Mouse (Mus musculus) MEL (cell line): Measurements from ENCODE around the gene Naa60. TPM values are rescaled to one million over a fixed set of nuclear protein-coding genes. Genes with fewer than 3 reads are reported as not detected.

ENCODE experiments used
- DNase-seq: peaks from one replicate; pipeline ENCODE4 v3.0.0; 2011; ENCODE audit warnings: low read depth, low spot score
- H3K27ac ChIP-seq: 2 replicates; pipeline ENCODE4 v1.5.1; 2012; ENCODE audit warnings: low read depth, mild to moderate bottlenecking, control low read depth, low read length, moderate library complexity; ENCODE audit not compliant: control insufficient read depth
- H3K27me3 ChIP-seq, 2 experiments: fragments of 150-350 bp in 1 of 2; sonication (generic) in 1 of 2; 2 replicates each; pipeline ENCODE4 v1.6.1; 2012; ENCODE audit warnings: low read length in 2 of 2, mild to moderate bottlenecking in 2 of 2, improper control_type of control experiment in 1 of 2, moderate library complexity in 1 of 2; ENCODE audit not compliant: insufficient read depth in 2 of 2, control insufficient read depth in 1 of 2
- H3K36me3 ChIP-seq, 2 experiments: 2 replicates each; pipeline ENCODE4 v1.6.1; 2012 to 2014; ENCODE audit warnings: low read length in 2 of 2, improper control_type of control experiment in 1 of 2, inconsistent platforms in 1 of 2, mild to moderate bottlenecking in 1 of 2; ENCODE audit not compliant: insufficient read depth in 2 of 2, control insufficient read depth in 1 of 2
- H3K4me1 ChIP-seq, 2 experiments: fragments of 150-350 bp in 1 of 2; sonication (generic) in 1 of 2; 2 replicates each; pipeline ENCODE4 v1.6.1; 2012; ENCODE audit warnings: low read length in 2 of 2, improper control_type of control experiment in 1 of 2, mild to moderate bottlenecking in 1 of 2; ENCODE audit not compliant: insufficient read depth in 2 of 2, control insufficient read depth in 1 of 2
- H3K4me3 ChIP-seq, 2 experiments: fragments of 150-350 bp in 1 of 2; sonication (generic) in 1 of 2; 2 replicates each; pipeline ENCODE4 v1.5.1; 2012; ENCODE audit warnings: low read depth in 2 of 2, low read length in 2 of 2, mild to moderate bottlenecking in 2 of 2, moderate library complexity in 2 of 2, control low read depth in 1 of 2, improper control_type of control experiment in 1 of 2; ENCODE audit not compliant: control insufficient read depth in 1 of 2, insufficient read depth in 1 of 2
- H3K79me2 ChIP-seq: 2 replicates; pipeline ENCODE4 v1.6.1; 2012; ENCODE audit warnings: mild to moderate bottlenecking, low read length, moderate library complexity; ENCODE audit not compliant: control insufficient read depth, poor library complexity, insufficient read depth
- H3K9ac ChIP-seq: 2 replicates; pipeline ENCODE4 v1.6.1; 2012; ENCODE audit warnings: low read depth, mild to moderate bottlenecking, control low read depth, low read length, moderate library complexity; ENCODE audit not compliant: control insufficient read depth, poor library complexity, severe bottlenecking
- H3K9me3 ChIP-seq: fragments of 150-350 bp; sonication (generic); replicated peaks from 2 replicates; pipeline ENCODE4 v1.6.1; 2012; ENCODE audit warnings: mild to moderate bottlenecking, low read length, improper control_type of control experiment, moderate library complexity; ENCODE audit not compliant: insufficient read depth
- BHLHE40 ChIP-seq: IDR thresholded peaks from 2 replicates; pipeline ENCODE4 v1.6.1; 2012; ENCODE audit warnings: low read depth, mild to moderate bottlenecking, inconsistent platforms, low read length, improper control_type of control experiment, borderline replicate concordance
- CHD1 ChIP-seq: IDR thresholded peaks from 2 replicates; pipeline ENCODE4 v1.6.1; 2012; ENCODE audit warnings: low read depth, mild to moderate bottlenecking, inconsistent platforms, low read length, improper control_type of control experiment
- CHD2 ChIP-seq: IDR thresholded peaks from 2 replicates; pipeline ENCODE4 v1.6.1; 2011; ENCODE audit warnings: low read length, improper control_type of control experiment
- E2F4 ChIP-seq: IDR thresholded peaks from 2 replicates; pipeline ENCODE4 v1.6.1; 2011; ENCODE audit warnings: low read depth, low read length, improper control_type of control experiment, borderline replicate concordance
- ETS1 ChIP-seq: IDR thresholded peaks from 2 replicates; pipeline ENCODE4 v1.6.1; 2012; ENCODE audit warnings: low read depth, mild to moderate bottlenecking, inconsistent platforms, low read length, improper control_type of control experiment, moderate library complexity
- GATA1 ChIP-seq: IDR thresholded peaks from 2 replicates; pipeline ENCODE4 v1.6.1; 2011; ENCODE audit warnings: low read depth, low read length, improper control_type of control experiment
- HCFC1 ChIP-seq: IDR thresholded peaks from 2 replicates; pipeline ENCODE4 v1.6.1; 2012; ENCODE audit warnings: low read depth, mild to moderate bottlenecking, inconsistent platforms, low read length, improper control_type of control experiment, moderate library complexity
- KAT2A ChIP-seq: conservative IDR thresholded peaks from 2 replicates; pipeline ENCODE4 v1.6.1; 2012; ENCODE audit warnings: low read depth, low read length, improper control_type of control experiment, inconsistent platforms
- MAFK ChIP-seq: IDR thresholded peaks from 2 replicates; pipeline ENCODE4 v1.6.1; 2011; ENCODE audit warnings: low read depth, mild to moderate bottlenecking, low read length, improper control_type of control experiment, borderline replicate concordance
- MAX ChIP-seq: IDR thresholded peaks from 2 replicates; pipeline ENCODE4 v1.6.1; 2011; ENCODE audit warnings: low read length, improper control_type of control experiment
- MAZ ChIP-seq: IDR thresholded peaks from 2 replicates; pipeline ENCODE4 v1.6.1; 2012; ENCODE audit warnings: low read depth, mild to moderate bottlenecking, inconsistent platforms, low read length, improper control_type of control experiment
- MEF2A ChIP-seq: IDR thresholded peaks from 2 replicates; pipeline ENCODE4 v1.6.1; 2014; ENCODE audit warnings: low read depth, mild to moderate bottlenecking, inconsistent platforms, low read length, improper control_type of control experiment; ENCODE audit not compliant: poor library complexity, insufficient replicate concordance, severe bottlenecking; ENCODE audit errors: extremely low read depth
- MYB ChIP-seq: IDR thresholded peaks from 2 replicates; pipeline ENCODE4 v1.6.1; 2011; ENCODE audit warnings: mild to moderate bottlenecking, low read depth, low read length, improper control_type of control experiment
- MYC ChIP-seq: IDR thresholded peaks from 2 replicates; pipeline ENCODE4 v1.6.1; 2011; ENCODE audit warnings: low read depth, mild to moderate bottlenecking, low read length, improper control_type of control experiment, moderate library complexity
- NELFE ChIP-seq: IDR thresholded peaks from 2 replicates; pipeline ENCODE4 v1.6.1; 2011; ENCODE audit warnings: low read depth, low read length, improper control_type of control experiment
- NRF1 ChIP-seq: IDR thresholded peaks from 2 replicates; pipeline ENCODE4 v1.6.1; 2014; ENCODE audit warnings: low read depth, mild to moderate bottlenecking, inconsistent platforms, low read length, improper control_type of control experiment, moderate library complexity; ENCODE audit not compliant: poor library complexity, insufficient read depth, severe bottlenecking
- POLR2A ChIP-seq, 2 experiments: IDR thresholded peaks; 2 replicates each; pipeline ENCODE4 v1.6.1; 2011 to 2012; ENCODE audit warnings: low read length in 2 of 2, mild to moderate bottlenecking in 2 of 2, control low read depth in 1 of 2, improper control_type of control experiment in 1 of 2, low read depth in 1 of 2, moderate library complexity in 1 of 2; ENCODE audit not compliant: control insufficient read depth in 1 of 2, insufficient read depth in 1 of 2, poor library complexity in 1 of 2
- POLR2AphosphoS2 ChIP-seq: IDR thresholded peaks from 2 replicates; pipeline ENCODE4 v1.6.1; 2011; ENCODE audit warnings: low read length, improper control_type of control experiment
- RAD21 ChIP-seq: IDR thresholded peaks from 2 replicates; pipeline ENCODE4 v1.6.1; 2011; ENCODE audit warnings: mild to moderate bottlenecking, low read depth, low read length, improper control_type of control experiment
- SIN3A ChIP-seq: IDR thresholded peaks from 2 replicates; pipeline ENCODE4 v1.6.1; 2012; ENCODE audit warnings: low read length, improper control_type of control experiment, inconsistent platforms
- SMC3 ChIP-seq: IDR thresholded peaks from 2 replicates; pipeline ENCODE4 v1.6.1; 2011; ENCODE audit warnings: low read depth, low read length, improper control_type of control experiment
- TAL1 ChIP-seq: IDR thresholded peaks from 2 replicates; pipeline ENCODE4 v1.6.1; 2012; ENCODE audit warnings: mild to moderate bottlenecking, inconsistent platforms, low read length, moderate library complexity, mixed read lengths
- TBP ChIP-seq: IDR thresholded peaks from 2 replicates; pipeline ENCODE4 v1.8.0; 2011; ENCODE audit warnings: low read depth, low read length, improper control_type of control experiment
- TCF12 ChIP-seq: IDR thresholded peaks from 2 replicates; pipeline ENCODE4 v1.6.1; 2014; ENCODE audit warnings: low read depth, mild to moderate bottlenecking, inconsistent platforms, low read length, improper control_type of control experiment, moderate library complexity
- USF2 ChIP-seq, 2 experiments: IDR thresholded peaks; 2 replicates each; pipeline ENCODE4 v1.6.1; 2011 to 2012; ENCODE audit warnings: improper control_type of control experiment in 2 of 2, low read length in 2 of 2, borderline replicate concordance in 1 of 2, inconsistent platforms in 1 of 2, low read depth in 1 of 2, mild to moderate bottlenecking in 1 of 2; ENCODE audit not compliant: insufficient read depth in 1 of 2
- ZC3H11A ChIP-seq: IDR thresholded peaks from 2 replicates; pipeline ENCODE4 v1.6.1; 2012; ENCODE audit warnings: low read depth, mild to moderate bottlenecking, inconsistent platforms, low read length, improper control_type of control experiment
- ZKSCAN1 ChIP-seq: IDR thresholded peaks from 2 replicates; pipeline ENCODE4 v1.6.1; 2012; ENCODE audit warnings: low read depth, mild to moderate bottlenecking, inconsistent platforms, low read length, improper control_type of control experiment, moderate library complexity
- ZMIZ1 ChIP-seq: IDR thresholded peaks from 2 replicates; pipeline ENCODE4 v1.6.1; 2012; ENCODE audit warnings: low read depth, mild to moderate bottlenecking, inconsistent platforms, low read length, improper control_type of control experiment, moderate library complexity
- polyA plus RNA-seq, 2 experiments: library from polyadenylated mRNA; stranded (reverse) in 1 of 2; unstranded in 1 of 2; fragments of >175 nt in 1 of 2; fragments of >200 nt in 1 of 2; gene quantifications; 2 replicates each; pipeline versions ENCODE4 v1.2.1 to v1.2.4; 2012; ENCODE audit warnings: low replicate concordance in 2 of 2, low read depth in 1 of 2; ENCODE audit not compliant: insufficient read length in 2 of 2, insufficient read depth in 1 of 2, missing spikeins in 1 of 2
- total RNA-seq: library from RNA; depleted of rRNA; stranded (reverse); fragments of 300-350 nt; gene quantifications from 2 replicates; pipeline ENCODE4 v1.2.3, GENCODE M21; 2012

Naa60 gene
- total and polyA plus RNA-seq, 3 experiments: 28.0 to 67.5 TPM; not detected in 1

DNA sequence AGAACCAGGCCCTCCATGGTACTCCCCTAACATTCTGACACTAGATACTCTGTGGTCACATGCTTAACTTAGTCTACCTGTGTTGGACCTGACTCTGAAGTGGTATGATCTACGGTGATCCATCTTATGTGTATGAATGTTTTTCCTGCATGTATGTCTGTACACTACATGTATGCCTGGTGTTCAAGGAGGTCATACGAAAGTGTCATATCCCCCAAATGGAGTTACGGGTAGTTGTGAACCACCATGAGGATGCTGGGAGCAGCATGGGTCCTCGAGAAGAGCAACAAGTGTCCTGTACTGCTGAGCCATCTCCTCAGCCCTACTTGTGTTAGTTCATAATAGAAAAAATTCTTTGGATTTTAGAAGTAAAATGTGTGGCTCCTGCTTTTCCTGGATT is 4.2 kb downstream of the Naa60 start:
- Histone ChIP-seq H3K27me3 (no peaks in the 10 kb centered on the region), H3K9me3 (no peaks in the 10 kb centered on the region), H3K27ac (no peak overlapping the region)
- DNase-seq: no peak
- no peak for TF ChIP-seq ZKSCAN1
- no peak for TF ChIP-seq RAD21
- no peak for TF ChIP-seq ZC3H11A
- TF ChIP-seq KAT2A: no peak
- no peak for TF ChIP-seq ETS1
- no peak for TF ChIP-seq CHD1
- no peak for TF ChIP-seq GATA1
- no peak for TF ChIP-seq BHLHE40
- TF ChIP-seq SMC3: no peak
- TF ChIP-seq NELFE: no peak
- TF ChIP-seq TCF12: no peak
- TF ChIP-seq CHD2: no peak
- TF ChIP-seq MYC: no peak
- TF ChIP-seq, all 39 proteins: peak for 0
- no peak overlapping the region for H3K9ac ChIP-seq
- H3K4me3 ChIP-seq: no peak overlapping the region
- H3K36me3 ChIP-seq: no peaks in the 10 kb centered on the region; a peak in 1 of 4 replicates
- no peaks in the 10 kb centered on the region for H3K4me1 ChIP-seq
- H3K79me2 ChIP-seq: no peaks in the 10 kb centered on the region

DNA sequence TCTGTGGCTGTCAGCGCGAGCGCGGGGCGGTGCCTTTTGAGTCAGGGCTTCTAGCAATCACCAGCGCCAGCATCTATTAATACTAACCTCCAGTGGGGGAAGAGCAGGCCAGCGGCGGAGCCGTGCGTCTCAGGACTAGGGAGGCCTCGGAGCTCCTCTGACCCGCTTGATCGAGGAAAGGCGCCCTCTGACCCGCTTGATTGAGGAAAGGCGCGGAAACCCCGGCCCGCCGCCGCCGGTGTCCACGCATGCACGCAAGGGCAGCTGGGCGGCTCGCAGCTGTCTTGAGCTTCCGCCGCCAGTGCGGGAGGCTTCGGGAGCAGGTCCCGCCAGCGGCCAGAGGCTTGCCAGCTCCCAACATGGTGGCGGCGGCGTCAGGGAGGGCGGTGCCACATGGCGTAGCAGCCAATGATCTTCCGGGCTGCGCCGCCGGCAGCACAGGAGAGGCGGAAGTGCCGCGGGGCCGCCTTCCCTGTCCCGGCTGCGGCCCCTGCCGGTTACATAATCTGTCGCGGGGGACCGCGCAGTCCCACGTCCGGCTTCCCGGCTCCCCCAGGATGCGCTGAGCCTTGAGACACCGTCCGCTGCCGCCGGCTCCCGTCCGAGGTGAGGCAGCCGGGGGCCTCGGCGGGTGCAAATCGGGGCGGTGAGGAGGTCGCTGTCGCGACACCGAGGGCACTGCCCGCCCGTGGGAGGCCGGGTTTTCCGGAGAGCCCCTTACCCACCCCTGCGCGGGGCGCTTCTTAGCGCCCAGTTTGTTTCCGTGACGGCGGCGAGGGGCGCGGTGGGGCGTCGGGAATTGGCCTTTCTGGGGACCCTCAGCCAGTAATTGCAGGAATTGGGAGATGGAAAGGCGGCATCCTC is 12.3 kb downstream of the Naa60 start, which contains the start of the genes Zfp597 and Gm20695:
TSS of gene Zfp597 (minus strand) at position 361 of the 864 bp plus-strand sequence.
TSS of gene Gm20695 (plus strand) at position 448 of the 864 bp plus-strand sequence.
- peak; percentile 96 for DNase-seq
- Histone ChIP-seq H3K4me1 (peaks cover 4 to 5% of the 10 kb centered on the region in 2 experiments; a peak in 3 of 4 replicates), H3K27me3 (no peaks in the 10 kb centered on the region), H3K9ac (peak within 1 kb of the TSS; percentile 96), H3K27ac (peak within 1 kb of the TSS; percentile 72), H3K36me3 (peaks cover 0 to 10% of the 10 kb centered on the region in 2 experiments; a peak in 3 of 4 replicates), H3K9me3 (no peaks in the 10 kb centered on the region), H3K79me2 (peaks cover 34% of the 10 kb centered on the region), H3K4me3 (peak within 1 kb of the TSS; percentile 76 to 95)
- no peak for TF ChIP-seq BHLHE40
- peak; percentile 58; the same call in 1 of the 2 replicates for TF ChIP-seq TBP
- 0 out of 2 replicates have a peak, but pooled peaks have one; percentile 2 for TF ChIP-seq ZC3H11A
- TF ChIP-seq E2F4: no peak
- TF ChIP-seq MAX: peak; percentile 78
- peak; percentile 71 for TF ChIP-seq ZMIZ1
- TF ChIP-seq SIN3A: peak; percentile 91
- no peak for TF ChIP-seq TAL1
- TF ChIP-seq MAFK: no peak
- TF ChIP-seq POLR2A (IDR thresholded peaks at IDR 0.05; ENCODE audit: control insufficient read depth in 1 of 2, insufficient read depth in 1 of 2, low read depth in 1 of 2, low read length in 2 of 2, poor library complexity in 1 of 2): peak; percentile 52 to 72; a peak in 3 of 4 replicates
- no peak for TF ChIP-seq MEF2A
- TF ChIP-seq MAZ: peak; percentile 58; the same call in 1 of the 2 replicates
- no peak for TF ChIP-seq USF2 (IDR thresholded peaks at IDR 0.05; ENCODE audit: borderline replicate concordance in 1 of 2, insufficient read depth in 1 of 2, low read depth in 1 of 2, low read length in 2 of 2)
- TF ChIP-seq ZKSCAN1: no peak
- 0 out of 2 replicates have a peak, but pooled peaks have one; percentile 48 for TF ChIP-seq POLR2AphosphoS2
- TF ChIP-seq ETS1: peak; percentile 83
- no peak for TF ChIP-seq CHD1
- peak; percentile 89 for TF ChIP-seq KAT2A
- peak; percentile 52; the same call in 1 of the 2 replicates for TF ChIP-seq NRF1
- peak; percentile 53 for TF ChIP-seq TCF12
- no peak for TF ChIP-seq MYB
- TF ChIP-seq HCFC1: peak; percentile 98
- TF ChIP-seq GATA1: no peak
